Mouse (Mus musculus): ENCODE measurements at regions not wholly inside any gene's neighbourhood (a gene's known extent, or its start where the extent isn't known, plus 50 kb on each side); places are given as distances from the start of the nearest gene placed in this dataset.

- no peak for DNase-seq
These were observed 272.1 kb upstream of the Npvf start for GRCm38 (mm10) chr6:50926313-50926712.

- DNase-seq: no peak
These were observed 275.3 kb upstream of the Npvf start for GRCm38 (mm10) chr6:50929503-50929902.

DNA sequence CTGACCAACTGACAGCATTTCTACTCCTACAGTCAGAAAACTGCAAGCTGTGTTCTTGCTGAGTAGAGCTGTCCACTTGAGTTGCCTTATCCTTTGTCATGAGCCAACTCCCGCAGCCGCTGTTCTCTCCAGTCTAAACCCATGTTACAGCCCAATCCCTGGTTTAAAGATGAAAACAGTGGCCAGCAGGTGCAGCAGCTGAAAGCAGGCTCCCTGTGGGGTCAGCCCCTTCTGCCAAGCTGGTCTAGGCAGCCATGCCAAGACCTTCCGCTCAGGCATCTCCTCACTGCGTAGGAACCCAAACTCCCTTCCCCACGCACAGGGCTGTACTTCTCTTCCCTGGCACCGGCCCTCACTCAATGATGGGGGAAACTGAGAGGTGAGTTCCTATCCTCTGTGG lies 279.3 kb upstream of the Npvf start:
- no peak for DNase-seq

DNA sequence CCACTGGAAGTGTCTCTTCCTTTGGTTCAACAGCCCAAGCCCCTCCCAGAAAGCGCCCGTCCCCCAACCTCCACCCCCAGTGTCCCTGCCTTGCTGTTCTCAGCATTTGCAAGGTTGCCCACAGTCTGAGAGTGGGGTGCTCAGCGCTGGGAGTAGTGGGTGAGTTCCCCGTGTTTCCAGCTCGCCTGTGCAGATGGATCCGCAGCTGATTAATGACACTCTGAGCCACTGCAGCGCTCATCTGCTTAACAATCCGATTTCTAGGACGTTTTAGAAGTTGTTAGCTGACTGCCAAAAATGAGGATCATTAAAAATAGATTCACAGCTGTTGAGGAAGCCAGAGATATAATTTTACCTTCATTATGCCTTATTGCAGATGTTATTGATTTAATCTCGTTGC lies 280.0 kb upstream of the Npvf start:
- no peak for DNase-seq

- DNase-seq: no peak
These were observed 282.1 kb upstream of the Npvf start for GRCm38 (mm10) chr6:50936306-50936705.

DNA sequence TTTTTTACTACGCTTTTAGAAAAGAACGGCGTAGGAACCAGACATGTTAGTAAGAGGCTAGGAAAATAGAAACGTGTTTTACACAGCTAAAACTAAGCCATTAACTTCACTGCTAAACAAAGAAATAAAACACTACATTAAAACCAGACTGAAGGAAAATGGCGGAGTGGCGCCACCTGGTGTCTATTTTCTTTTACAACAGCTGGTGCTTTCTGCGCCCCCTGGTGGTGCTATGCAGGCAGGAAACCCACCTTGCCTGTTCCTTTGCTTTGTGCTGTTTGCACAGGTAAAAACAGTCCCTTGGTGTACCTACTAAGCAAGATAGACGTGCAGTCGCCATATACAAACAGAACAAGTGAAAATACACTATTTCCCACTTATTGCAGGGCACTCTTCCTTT lies 282.9 kb upstream of the Npvf start:
- peak; percentile 18 to 68 for DNase-seq

- DNase-seq: no peak
These were observed 284.6 kb upstream of the Npvf start for GRCm38 (mm10) chr6:50938879-50939278.

- no peak for DNase-seq
These were observed 285.2 kb upstream of the Npvf start for GRCm38 (mm10) chr6:50939440-50939839.

- no peak for DNase-seq
These were observed 285.9 kb upstream of the Npvf start for GRCm38 (mm10) chr6:50940118-50940517.

DNA sequence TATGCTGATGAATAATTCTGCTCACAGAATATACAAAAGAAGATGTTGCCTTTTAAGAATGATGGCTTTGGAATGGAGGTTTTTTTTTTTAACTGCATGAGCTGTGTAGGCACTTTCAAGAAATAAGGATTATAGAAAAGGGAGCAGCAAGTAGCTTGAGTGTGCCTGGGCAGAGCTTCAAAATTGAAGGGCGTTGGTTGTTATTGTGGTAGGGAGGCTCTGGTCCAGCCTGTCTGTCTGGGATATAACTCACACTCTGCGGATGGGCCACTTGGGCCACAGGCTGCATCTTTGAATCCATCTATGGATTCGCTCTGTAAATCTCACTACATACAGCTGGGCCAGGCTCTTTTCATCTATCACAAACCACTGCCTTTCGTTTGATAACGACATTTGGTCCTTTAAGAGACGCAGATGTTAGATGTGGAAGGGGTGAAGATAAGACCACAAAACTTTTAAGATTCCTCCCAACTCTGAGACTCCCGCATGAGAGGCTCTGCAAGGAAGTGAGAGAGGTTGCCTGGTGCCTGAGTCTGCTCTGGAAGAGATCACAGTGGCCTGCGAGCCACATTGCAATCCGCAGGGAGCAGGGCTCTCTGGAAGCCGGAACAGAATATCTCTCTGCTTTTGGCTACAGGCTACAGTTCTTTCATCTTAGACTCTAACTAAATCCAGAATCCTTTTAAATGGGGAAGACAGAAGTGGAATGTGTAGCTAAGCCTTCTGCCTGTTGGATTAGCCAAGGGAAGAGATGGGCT lies 286.6 kb upstream of the Npvf start:
- no peak for DNase-seq

DNA sequence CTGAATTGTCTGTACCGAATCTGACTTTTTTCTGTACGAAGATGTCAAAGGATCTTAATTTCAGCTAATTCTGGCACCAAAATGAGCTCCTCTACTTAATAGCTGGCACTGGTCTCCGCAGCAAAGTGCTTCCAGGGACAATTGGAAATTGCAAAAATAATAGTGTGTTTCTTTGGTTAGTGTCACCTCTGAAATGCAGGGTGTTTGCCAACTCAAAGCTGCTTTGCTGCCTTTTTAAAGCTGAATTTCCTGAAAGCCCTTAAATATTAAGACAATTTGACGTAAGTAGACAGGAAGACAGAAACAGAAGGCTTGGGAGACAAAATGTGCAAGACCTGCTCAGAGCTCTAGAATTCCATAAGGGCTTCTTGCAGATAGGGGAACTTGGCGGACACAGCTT lies 288.5 kb upstream of the Npvf start:
- no peak for DNase-seq

- no peak for DNase-seq
These were observed 293.8 kb upstream of the Npvf start for GRCm38 (mm10) chr6:50948061-50948460.

DNA sequence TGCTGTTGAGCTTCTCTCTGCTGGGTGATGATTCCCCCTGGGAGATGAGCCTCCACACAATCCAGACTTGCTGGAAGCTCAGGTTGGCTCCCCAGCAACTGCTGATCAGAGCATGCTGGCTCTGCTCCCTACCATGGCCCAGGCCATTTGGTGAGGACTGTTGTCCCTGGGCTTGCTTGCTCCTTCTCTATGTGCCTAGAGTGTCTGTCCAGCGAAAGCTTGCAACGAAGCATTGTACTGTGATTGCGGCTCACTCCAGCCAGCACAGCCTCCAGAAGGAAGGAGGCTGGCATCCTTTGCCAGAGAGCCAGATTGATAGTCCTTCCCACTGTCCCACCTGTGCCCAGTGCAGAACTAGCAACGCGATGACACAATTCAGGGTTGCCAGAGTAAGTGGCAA lies 295.1 kb upstream of the Npvf start:
- no peak for DNase-seq

DNA sequence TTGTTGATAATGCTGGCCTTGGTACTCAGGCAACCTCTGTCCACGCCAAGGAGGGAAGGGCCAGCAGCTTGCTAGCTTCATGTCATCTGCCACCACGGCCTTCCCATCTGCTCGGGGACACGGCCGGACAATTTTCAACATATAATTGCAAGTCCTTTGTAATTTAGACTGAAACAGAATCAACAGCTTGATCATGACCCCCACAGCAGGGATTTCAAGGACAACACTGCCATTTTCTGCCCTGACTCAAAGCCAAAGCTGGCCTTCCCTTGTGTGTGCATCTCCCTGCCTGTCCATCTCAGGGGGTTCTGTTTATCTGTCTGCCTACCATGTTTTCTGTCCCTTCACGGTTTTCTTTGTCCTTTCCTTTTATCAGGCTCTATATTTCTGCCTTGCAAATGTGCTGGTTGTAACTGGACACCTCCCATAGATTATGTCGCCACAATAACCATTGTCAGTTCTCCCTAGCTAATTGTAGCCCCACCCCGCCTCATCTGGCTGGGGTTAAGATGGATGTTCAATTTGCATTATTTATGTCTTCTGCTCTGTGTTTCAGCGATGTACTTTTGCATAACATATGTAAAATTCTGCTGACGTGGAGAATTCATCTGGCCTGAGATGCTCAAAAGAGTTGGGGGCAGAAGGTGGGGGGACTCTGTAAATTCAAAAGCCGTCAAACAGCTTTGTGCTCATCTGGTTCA lies 295.8 kb upstream of the Npvf start:
- no peak for DNase-seq

GRCm38 (mm10) chr6:50957328-50957900 lies 303.2 kb upstream of the Npvf start:
- DNase-seq: no peak

GRCm38 (mm10) chr6:50960341-50960740 lies 306.1 kb upstream of the Npvf start:
- DNase-seq: no peak

GRCm38 (mm10) chr6:50961592-50961991 lies 307.4 kb upstream of the Npvf start:
- DNase-seq: no peak

GRCm38 (mm10) chr6:50968546-50968945 lies 314.3 kb upstream of the Npvf start:
- DNase-seq: no peak

DNA sequence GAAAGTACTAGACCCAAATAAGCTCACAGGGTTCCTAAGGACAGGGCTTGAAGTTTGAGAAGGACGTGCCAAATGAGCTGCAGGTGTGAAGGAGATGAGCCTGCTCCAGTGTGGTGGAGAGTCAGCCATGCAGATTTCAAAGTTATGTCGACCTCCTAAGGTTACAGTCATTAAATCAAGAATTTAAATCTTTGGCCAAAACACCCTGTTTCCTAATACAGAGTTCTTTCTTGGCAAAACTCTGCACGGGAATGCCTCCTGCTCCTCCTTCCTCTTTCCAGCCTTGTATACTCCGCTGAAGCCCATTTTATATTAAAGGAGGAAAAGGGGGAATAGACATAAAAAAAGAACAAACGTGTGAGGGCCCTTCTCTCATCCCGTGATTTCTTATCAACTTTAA lies 315.1 kb upstream of the Npvf start:
- no peak for DNase-seq

- no peak for DNase-seq
These were observed 315.8 kb upstream of the Npvf start for GRCm38 (mm10) chr6:50969997-50970396.

DNA sequence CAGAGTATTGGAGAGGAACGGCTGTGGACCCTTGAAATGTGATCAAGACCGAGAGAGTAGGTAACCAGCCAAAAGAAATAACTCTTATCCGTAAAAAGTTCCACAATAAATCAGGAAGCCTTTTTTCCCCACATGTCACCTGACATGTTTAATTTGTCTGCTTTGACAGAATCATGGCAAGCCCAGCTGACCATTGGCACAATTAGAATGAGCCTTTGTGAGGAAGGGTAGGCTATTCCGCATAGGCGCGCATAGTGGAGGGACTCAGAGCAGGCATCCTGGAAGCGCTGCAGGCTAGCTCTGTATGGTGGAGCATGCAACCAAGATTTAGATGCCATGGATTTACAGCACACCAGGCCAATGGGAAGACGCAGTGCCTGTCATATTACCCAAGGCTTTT lies 316.5 kb upstream of the Npvf start:
- no peak for DNase-seq

GRCm38 (mm10) chr6:50972268-50972667 lies 318.0 kb upstream of the Npvf start:
- no peak for DNase-seq

- DNase-seq: peak; percentile 11 to 24
These were observed 319.0 kb upstream of the Npvf start for GRCm38 (mm10) chr6:50973231-50973654.

DNA sequence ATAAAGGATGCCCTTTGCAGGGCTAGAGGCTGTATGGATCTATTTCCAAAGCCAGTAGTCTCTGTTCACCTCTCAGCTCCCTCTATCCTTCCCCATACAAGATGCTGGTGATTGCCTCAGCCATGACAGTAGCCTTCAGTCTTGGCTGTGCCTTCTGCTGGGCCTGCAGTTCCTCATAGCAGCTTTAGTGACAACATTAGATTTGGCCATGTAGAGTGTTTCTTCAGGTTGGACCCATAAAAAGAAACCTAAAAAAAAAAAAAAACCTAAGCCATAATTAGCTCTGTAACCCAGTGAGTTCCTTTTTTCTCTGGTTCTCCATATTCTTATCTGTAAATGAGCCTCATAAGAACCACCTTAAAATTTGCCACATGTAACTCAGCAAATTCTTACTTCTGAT lies 319.6 kb upstream of the Npvf start:
- DNase-seq: no peak

Measured in kidney, adult 8-10 months (tissue).